Mouse (Mus musculus) testis, adult 2 months (tissue): ENCODE data around the gene Igfals.

Experiments
- CTCF ChIP-seq: fragments of 200-500 bp; IDR thresholded peaks from 2 replicates; pipeline ENCODE4 v1.5.1; 2012; ENCODE audit warnings: low read depth, mild to moderate bottlenecking, inconsistent platforms, low read length, moderate library complexity; ENCODE audit not compliant: control insufficient read depth, insufficient read depth, insufficient replicate concordance
- POLR2A ChIP-seq: fragments of 200-500 bp; IDR thresholded peaks from 2 replicates; pipeline ENCODE4 v1.6.1; 2012; ENCODE audit warnings: low read depth, mild to moderate bottlenecking, inconsistent platforms, low read length, moderate library complexity; ENCODE audit not compliant: control insufficient read depth

DNA sequence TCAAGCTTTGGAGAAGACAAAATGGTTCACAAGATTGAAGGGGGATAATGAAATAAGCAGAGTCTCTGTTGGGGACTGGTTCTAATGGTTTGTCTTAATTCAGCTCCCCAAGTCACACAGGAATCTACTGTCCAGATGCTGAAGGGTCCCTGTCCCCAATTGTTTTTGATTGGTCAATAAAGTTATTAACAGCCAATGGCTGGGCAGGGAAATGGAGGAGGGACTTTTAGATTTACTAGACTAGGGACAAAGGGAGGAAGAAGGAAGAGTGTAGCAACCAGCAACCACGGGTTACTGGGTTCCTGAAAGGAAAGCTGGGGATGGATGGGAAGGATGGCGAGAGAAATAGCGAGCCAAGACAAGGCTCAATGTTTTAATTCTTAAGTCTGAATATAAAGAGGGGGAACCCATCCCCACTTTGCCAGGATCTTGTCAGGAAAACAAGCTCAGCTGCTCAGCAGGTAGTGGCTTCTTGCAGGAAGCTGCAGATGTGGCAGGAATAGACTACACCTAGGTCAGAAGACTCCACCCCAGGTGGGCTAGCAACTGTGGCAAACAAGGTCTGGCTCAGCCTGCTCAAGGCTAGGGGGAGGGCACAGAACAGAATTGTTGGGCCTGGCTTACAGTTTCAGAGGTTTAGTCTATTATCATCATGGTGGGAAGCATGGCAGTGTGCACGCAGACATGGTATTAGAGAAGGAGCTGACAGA lies 8.1 kb downstream of the Igfals start:
- TF ChIP-seq CTCF: no peak
- no peak for TF ChIP-seq POLR2A
